Mouse (Mus musculus): Measurements from ENCODE around the gene Agpat4.
A peak's percentile ranks its signal among the peaks of the same experiment; 100 is the strongest.

The Agpat4 gene

DNA sequence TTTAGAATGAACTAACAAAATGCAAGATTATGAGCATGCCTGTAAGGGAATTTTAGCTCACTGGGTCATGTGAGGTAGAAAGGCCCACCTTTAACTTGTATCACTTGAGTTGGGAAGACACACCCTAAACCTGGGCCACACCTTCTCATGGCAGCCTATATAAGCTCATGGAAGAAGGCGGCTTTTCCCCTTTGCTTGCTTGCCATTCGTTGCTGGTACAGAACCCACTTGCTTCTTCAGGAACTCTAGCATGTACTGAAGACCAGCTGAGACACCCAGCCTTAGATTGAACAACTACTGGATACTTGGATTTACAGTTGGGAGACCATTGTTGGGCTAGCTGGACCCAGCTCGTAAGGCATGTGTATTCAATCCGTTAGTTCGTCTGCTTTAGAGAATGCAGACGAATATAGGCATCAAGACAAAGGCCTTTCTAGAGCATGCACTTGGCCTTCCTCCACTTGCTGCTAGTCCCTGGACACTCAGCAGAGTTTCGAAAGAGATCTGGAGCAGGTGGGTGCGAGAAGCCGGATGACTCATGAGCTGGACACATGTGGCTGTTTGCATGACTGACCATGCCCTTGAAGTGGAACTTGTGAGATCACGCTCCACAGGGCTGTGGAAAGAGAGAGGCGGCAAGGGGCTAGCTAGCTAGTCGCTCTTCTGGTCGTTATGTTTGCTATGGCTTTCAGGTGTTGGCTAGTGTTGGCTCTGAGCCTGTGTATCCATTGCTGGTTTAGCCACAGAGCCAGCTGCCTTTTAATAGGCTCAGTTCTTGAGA, 42.7 kb downstream of the Agpat4 start:
- DNase-seq: peak; percentile 57 to 69

DNA sequence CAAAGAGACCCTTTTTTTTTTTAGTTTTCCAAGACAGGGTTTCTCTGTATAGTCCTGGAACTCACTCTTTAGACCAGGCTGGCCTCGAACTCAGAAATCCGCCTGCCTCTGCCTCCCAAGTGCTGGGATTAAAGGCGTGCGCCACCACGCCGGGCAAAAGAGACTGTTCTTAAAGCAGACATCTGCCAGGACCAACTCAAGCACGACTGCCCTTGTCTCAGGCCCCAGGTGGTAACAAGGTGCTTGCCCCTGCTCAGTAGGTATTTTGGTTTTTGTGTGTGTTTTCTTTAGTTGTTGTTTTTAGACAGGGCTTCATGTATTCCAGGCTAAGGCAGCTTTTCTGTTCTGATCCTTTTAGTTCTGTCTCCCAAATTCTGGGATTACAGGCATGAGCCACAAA, 43.4 kb downstream of the Agpat4 start:
- peak; percentile 24 to 44 for DNase-seq

DNA sequence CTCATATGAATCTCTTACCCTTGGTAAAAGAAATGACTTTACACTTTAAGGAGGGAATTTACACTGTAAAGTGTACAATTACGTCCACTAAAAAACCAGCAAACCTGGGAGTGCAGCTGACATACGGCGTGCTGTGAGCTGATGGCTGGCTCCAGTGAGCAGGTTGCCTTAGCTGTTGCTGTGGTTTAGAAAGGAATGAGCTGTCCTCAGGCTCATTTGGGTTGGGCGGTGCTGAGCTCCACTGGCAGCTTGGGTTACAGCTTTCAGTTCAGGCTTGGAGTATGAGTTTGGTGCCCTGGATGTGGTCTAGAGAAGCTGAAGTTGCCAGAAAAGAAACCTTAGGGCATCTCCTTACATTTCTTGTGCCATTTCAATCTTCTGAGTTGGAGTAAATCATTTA, 44.3 kb downstream of the Agpat4 start:
- DNase-seq: peak; percentile 25 to 34

DNA sequence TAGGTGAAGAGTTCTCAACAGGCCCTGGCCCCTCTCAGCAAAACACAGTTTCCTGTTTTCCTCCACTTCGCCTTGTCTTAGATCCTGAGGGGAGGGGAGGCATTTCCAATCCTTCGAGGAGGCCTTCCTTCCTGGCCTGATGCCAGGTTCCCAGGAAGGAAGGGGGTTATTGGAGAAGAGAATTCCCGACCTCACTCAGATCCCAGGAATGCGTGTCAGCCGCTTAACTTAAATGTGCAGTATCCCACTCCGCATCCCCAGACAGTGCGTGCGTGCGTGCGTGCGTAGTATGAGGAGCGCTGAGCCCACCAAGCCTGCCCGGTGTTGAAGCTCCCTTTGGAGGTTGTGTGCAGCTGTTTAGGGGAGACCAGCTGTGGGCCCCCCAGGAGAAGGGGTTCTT, 44.9 kb downstream of the Agpat4 start:
- no peak for DNase-seq

DNA sequence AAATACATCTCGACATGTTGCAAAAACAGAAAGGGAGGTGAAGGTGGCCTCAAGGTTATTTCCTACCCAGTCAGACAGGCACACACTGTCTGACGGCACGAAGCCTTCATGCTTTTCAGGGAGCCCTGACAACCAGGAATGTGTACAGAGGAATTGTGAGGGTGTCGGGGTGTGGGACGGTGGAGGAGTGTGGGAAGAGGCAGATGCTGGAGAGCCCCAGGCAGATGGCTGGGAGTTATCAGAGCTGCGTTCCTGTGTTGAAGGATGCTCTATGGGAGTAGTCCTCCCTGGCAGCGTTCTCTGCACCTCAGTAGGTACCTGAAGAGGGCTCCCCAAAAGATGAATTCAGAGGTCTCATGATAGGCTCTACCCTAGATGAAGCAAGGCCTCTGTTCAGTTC, 45.4 kb downstream of the Agpat4 start:
- no peak for DNase-seq

DNA sequence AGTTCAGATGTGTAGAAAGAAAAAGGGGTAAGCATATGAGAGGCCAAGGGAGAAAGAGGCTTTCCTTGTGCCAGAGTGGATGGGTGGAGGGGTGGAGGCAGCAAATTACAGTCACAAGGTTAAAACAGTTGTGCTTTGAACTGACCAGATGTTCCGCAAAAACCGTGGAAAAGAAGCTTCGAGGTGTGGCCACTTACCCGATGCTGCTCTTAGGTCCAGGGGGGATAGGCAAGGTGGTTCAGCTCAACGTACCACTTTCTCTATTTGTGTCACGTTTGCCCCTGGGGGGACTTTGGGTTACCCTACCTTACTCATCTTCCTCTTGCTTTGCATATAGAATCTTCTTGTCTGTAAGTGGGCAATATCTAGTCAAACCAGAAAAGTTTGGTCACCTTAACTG, 46.0 kb downstream of the Agpat4 start:
- DNase-seq: peak; percentile 47 to 60

DNA sequence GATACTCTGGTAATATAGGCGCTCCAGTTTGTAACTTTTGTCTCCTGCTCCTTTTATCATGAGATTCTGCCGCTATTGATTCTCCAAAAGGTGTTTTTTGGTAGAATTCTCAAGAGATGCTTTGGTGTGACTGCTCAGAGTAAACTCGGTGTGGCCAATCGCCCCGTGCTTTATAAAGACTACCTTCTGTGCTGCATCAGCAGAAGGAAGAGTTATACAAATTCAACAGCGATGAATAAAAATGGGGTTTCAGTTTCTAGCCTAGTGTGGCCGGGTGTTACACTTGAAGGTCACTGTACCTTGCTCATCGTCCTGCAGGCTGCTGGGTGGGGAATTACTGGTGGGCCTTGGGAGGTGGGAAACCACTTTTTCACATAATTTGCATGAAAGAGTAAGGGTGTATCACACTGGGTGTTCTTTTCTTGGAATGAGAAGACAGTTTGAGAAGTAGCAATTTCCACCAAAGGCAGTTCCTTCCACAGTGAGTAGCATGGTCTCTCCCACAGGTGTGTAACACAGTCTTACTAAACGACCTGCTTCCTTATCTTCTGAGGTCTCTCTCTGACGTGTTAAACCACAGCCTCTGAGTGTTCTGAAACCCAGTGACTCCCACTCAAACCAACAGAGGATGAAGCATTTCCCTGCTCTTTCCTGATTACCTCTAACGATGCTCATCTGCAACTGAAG, 46.6 kb downstream of the Agpat4 start:
- DNase-seq: peak; percentile 44

DNA sequence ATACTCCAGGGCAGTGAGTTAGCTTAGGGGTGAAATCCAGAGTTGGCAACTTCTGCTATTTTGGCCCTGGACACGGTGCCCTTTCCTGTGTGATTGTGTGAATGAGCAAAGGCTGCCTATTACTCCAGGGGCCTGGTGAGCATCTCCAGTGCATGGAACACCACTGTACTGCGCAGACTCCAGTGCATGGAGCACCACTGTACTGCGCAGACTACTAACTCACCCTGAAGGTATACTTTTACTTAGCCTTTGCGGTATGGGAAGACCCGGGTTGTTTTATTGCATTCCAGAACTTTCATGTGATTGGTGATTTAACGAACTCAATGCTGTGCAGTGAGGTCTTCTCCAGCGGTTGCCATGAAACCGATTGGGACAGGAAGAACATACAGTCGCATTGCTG, 47.2 kb downstream of the Agpat4 start:
- DNase-seq: no peak

DNA sequence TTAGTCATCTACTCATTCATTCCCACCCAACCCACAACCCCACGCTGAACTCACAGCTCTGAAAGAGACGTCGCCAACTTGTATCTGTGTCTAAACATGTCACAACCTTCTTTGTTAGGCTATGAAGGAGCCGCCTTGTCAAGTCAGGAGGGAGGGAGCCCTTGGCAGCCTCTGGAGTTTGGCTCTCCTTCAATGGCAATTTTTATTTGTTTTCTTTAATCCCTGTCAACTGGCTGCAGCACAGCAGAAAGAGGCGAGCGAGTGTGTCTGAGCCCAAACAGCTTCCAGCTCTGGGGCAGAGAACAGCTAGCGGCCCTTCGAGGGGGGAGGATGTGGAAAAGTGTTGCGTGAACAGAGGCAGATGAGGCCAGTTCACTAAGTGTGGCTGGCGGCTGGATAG, 50.0 kb downstream of the Agpat4 start:
- DNase-seq: no peak

DNA sequence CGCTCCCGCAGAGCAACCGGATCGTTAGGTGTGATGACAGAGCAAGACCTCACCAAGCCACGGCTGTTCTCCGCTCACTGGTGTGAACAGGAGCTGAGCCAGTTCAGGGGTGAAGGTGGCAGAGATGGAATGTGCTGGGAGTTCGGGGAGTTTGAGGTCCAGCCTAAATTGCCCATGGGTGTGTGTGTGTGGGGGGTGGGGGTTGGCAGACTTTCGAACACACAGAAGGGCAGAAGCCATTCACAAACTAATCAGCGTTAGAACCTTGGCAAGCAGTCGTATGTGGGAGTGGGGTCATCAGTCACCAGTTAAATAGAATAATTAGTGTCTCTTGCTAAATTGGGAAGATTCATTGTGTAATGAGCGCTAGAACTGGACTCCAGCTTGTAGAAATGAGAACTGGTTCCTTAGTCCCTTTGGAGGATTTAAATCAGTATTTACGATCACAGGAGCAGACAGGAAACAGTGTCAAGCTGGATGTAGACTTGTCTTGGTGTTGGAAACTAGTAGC, 50.9 kb downstream of the Agpat4 start:
- DNase-seq: no peak

DNA sequence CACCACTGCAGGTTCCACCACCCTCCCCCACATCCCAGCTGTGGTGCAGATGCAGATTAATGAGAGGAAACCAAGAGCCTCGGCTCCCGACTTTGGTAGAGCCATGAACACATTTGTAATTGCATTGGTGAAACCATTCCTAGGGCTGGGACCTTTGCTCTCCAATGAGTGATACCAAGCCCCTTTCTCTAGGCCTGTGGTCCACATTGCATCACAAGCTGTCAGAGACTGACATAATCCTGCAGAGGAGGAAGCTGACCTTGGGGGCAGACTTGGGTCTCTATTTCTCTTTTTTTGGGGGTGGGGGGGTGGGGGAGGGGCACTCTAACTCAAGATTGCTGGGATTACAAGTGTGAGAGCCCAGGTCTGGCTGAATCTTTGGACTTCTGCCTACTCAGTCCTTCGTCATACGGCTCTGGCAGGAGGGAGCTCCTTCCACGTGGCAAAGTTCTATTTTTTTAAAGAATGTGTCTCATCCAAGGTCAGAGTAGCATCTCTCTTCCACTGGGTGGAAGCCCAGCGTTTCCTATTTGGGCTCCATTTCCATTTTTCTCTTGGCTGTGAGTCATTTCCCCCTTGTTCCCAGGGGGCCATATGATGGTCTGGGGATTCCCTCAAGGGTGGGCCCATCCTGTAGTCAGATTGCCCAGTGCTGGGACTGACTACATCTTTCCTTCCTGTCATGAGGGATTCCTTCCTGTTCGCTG, 52.4 kb downstream of the Agpat4 start:
- peak; percentile 73 to 82 for DNase-seq

DNA sequence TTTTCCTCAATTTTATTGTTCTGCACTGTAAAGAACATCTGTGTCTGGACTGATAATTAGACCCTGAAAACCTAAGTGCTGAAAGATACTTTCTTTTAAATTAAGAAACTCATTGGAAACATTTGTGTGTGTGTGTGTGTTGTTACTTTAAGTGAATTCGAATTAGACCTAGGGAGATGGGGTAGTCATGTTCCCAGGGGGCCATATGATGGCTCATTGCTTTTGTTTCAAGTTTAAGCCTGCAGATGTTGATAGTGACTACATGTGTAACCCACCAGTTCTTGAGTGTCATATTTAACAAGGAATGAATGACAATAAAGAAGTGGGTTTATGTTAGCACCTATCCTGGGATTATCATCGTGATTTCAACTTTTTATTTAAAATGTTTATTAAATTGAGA, 53.2 kb downstream of the Agpat4 start:
- DNase-seq: peak; percentile 30 to 46

DNA sequence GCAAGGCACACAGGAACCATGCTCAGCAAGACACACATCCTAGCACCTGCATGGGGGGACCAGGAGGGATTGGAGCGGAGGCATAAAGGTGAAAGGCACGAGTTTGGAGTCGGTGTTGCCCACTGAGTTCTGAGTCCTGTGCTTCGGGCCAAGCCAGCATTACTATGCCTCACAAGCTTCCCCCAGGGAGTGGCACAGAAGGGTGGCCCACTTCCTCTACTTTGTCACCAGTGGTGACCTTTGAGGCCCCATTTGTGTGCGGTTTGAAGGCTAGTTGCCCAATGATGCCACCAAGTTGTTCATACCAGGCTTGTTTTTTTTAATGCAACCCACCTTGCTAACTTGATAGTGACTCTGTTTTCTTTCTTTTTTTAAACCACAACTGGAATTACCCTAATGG, 55.7 kb downstream of the Agpat4 start:
- peak; percentile 49 to 60 for DNase-seq

DNA sequence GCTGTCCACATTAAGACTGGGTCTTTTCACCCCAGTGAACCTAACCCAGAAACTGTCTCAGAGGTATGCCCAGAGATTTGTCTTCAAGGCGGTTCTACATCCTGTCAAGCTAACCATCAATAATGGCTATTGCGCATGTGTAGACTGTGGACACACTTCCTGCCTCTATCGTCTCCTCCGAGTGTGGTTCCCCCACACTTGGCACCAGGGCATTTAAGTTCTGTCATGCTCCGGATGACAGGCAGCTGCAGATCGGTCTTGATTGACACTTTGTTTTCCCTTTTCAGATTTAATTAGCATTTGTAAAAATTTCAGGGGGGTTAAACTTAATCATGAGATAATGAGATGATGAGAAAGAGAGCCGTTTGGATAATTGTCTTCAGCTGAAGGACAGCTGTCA, 56.4 kb downstream of the Agpat4 start:
- DNase-seq: peak; percentile 52 to 58

DNA sequence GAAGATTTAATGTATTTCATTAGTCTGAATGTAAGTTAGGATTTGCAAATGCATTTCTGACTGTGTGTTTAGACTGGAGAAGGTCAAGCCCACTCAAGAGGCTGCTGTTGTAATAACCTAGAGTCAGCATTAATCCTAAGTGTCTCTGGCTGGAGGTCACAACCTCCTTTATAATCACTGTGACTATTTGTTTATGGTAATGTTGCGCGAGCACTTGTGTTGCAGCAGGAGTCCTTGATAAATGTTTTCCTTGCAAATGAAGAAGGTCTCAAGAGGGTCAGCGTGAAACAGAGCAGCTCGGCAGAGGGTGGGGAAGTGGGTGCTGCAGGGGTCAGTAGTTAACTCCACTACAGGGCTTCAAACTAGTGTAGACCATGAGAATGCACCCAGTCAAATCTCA, 57.1 kb downstream of the Agpat4 start:
- no peak for DNase-seq

DNA sequence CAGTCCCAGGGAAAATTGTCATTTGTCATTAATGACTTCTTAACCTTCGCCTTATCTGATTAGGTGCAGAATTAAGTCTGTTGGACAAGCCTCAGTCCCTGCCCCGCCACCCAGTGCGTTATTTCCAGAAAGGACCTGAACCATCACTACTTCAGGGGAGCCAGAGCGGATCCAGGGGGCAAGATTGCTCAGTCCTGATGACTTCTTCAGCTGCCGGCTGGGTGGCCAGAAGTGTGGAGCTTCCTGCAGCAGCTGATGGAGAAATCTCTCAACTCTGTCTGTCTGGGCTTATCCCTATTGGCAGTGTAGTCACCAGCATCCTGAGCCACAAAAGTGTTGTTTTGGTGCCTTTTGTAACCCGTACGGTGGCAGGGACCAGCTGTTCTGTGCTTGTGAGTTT, 60.8 kb downstream of the Agpat4 start:
- DNase-seq: no peak

DNA sequence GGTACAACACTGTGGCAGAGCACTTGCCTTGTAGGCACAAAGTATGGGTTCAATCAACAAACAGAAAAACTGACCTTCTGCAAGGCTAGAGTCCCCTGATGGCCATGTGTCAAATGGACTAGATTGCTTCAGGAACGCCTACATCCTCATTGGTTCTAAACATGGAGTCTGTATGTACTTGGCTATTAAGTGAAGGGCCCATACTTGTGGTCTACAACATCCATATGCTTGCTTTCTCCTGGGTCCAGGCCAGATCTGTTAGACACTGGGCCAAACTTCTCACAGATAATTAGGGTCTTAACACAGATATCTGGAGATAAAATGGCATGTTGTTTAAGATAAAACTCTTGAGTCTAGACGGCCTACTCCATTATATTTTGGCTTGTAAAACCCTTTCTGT, 61.3 kb downstream of the Agpat4 start:
- DNase-seq: no peak

DNA sequence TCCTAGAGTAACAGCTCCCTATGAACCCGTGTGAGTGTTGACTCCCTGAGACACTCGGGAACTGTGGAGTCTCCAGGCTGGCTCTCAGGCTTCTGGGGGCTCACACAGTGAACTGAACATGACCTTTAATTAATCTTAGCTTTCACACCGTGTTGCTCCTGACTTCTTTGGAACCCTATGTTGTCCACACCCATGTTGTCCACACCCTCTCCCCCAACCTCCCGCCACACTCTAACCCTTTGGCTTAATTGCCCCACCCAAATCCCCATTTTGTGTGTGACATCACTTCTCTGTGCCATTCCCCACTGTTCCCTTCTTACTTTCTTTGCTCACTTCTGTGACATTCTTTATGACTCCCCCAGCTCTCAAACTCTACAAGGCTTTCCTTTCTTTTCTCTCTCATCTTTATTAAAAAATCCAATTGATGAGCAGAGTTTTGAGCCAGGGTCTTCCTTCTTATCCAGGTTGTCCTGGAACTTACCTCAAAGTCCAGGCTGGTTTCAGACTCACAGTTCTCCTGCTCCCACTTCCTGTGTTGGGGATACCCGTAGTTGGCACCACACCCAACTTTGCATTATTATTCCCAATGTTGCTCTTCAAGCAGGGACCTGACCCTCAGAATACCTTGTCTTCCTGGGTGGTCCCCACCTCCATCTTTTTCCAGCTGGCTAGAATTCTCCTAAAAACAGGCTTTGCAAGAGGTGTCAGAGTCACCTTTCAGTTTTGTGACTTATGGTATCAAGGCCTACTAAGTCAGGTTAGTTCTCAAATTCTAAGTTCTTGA, 64.4 kb downstream of the Agpat4 start:
- DNase-seq: no peak

DNA sequence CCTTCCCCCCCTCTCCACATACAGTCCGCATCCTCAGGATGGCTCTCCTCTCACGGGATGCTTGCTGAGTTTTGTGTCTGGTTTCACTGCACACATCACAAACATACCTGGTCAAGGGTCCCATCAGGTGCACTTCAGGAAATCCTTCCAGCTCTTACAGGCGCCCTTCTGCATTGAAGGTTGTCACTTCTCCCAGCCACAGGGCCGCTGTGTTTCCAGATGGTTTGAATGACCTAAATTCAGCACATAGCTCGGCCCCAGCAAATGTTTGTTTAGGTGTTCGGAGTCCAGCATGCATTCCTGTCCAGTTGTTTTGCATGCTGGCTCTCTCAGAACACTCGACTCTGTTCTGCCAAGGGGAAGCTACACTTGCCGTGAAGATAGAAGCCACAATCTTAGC, 65.8 kb downstream of the Agpat4 start:
- DNase-seq: no peak

DNA sequence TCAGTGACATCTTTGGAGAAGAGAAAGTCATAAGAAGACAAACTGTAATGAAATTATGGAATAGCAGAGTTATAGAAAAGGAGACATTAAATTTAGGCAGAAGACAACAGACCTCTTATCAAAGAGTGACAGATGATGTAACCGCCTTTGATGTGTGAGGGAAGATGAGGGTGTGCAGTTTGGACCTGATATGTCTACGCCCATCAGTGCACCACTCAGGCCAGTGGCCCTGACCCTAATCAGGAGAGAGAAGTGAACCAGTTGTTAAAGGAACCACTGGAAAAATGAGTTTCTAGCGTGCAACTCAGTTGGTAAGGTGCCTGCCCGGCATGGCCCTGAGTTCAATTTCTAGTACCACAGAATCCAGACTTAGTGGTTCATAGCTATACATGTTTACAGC, 67.4 kb downstream of the Agpat4 start:
- DNase-seq: no peak

DNA sequence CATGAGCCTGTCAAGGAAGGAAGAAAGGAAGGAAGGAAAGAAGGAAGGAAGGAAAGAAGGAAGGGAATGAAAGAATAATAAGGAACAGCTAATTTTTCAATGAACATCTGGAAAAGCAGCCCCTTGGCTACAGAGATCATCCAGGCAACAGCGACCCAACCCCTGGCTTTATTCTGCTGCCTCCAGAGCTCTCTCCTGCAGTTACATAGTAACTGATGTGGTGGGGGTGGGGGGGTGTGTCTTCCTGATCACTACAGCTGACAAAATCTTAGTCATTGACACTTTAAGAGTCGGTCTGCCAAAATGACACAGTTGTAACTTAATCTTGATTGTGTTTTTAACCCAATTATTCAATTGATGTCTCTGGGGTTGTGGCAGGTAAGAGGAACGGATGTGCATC, 67.8 kb downstream of the Agpat4 start:
- DNase-seq: no peak

DNA sequence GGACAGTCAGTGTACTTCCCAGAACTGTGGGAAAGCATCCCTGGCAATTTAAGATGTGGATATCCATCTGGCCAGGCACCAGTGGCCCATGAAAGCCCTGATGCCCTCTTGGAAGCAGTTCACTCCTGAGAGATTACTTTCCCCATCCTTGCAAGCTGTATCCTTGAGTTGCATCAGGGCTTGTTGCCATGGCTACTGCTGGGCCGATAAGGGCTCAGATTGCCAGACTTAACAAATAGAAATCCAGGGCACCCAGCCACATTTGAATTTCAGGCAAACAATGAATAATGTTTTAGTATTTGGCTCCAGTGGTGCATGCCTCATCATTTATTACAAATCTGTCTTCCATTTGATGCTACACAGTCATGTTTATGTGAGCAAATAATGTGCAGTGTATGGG, 69.3 kb downstream of the Agpat4 start:
- no peak for DNase-seq

DNA sequence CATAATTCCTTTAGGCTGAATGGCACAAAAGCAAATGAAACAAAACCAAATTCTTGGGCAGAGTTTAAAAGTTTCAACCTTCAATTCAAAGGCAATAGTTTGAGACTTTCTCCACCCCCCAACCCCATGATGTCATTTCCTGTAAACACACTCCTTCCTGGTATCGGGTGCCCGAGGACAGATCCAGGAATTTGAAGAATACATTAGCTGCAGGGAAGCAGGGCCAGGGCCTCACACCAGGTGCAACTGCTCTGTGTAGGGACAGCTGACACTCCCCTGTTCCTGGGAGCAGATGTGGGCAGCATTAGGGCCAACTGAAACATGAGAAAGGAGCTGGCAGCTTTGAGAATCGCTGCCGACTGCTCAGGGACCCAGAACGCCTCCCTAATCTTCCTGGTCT, 76.6 kb downstream of the Agpat4 start:
- no peak for DNase-seq

Data from B cell, adult 2 months (primary cell).